Mouse (Mus musculus): Measurements from ENCODE around the gene Csf2rb.

GRCm38 (mm10) chr15:78325671-78326339, at the start of gene Csf2rb:
- peak; percentile 66; the same call in 1 of the 2 replicates for TF ChIP-seq POLR2A (IDR thresholded peaks at IDR 0.05; ENCODE audit: borderline replicate concordance, control insufficient read depth, low read depth, low read length)
- TF ChIP-seq CTCF (IDR thresholded peaks at IDR 0.05; ENCODE audit: control insufficient read depth, insufficient read depth, low read length): no peak
